Mouse (Mus musculus): Measurements from ENCODE around the gene Tatdn3. TPM values are rescaled to one million over a fixed set of nuclear protein-coding genes. Genes with fewer than 3 reads are reported as not detected.

The Tatdn3 gene
- polyA plus RNA-seq, 1 experiment from 2014 or later: 6.7 TPM

GRCm38 (mm10) chr1:191096871-191097681 is 34.3 kb upstream of the Tatdn3 start:
- peaks cover 61% of the 10 kb centered on the region for H3K27me3 ChIP-seq
- peak overlapping the region; percentile 67 for H3K4me2 ChIP-seq
- 0 out of 2 replicates have a peak, but pooled peaks have one; percentile 26 for ATAC-seq (ENCODE audit: insufficient read depth)
- H3K9me3 ChIP-seq (replicated peaks): no peaks in the 10 kb centered on the region
- H3K36me3 ChIP-seq (replicated peaks): no peaks in the 10 kb centered on the region
- H3K4me3 ChIP-seq (replicated peaks): no peak overlapping the region
- peaks cover 17% of the 10 kb centered on the region; the same call in 1 of the 2 replicates for H3K4me1 ChIP-seq (replicated peaks)
- WGBS (ENCODE audit: insufficient replicate concordance): 32% methylated on average over 14 of the region's 14 CpGs
- no peak overlapping the region for H3K27ac ChIP-seq (replicated peaks)
- no peak overlapping the region for H3K9ac ChIP-seq

GRCm38 (mm10) chr1:191095019-191095418 is 32.3 kb upstream of the Tatdn3 start:
- Histone ChIP-seq H3K4me1 (replicated peaks) (peaks cover 17% of the 10 kb centered on the region; the same call in 1 of the 2 replicates), H3K36me3 (replicated peaks) (no peaks in the 10 kb centered on the region), H3K27me3 (peaks cover 52% of the 10 kb centered on the region), H3K9ac (no peak overlapping the region), H3K27ac (replicated peaks) (no peak overlapping the region), H3K4me3 (replicated peaks) (no peak overlapping the region), H3K9me3 (replicated peaks) (no peaks in the 10 kb centered on the region), H3K4me2 (no peak overlapping the region)
- 57% methylated on average over 9 of the region's 9 CpGs for whole genome bisulfite sequencing (ENCODE audit: insufficient replicate concordance)
- no peak for ATAC-seq (ENCODE audit: insufficient read depth)

GRCm38 (mm10) chr1:191093578-191093977 is 30.8 kb upstream of the Tatdn3 start:
- Histone ChIP-seq H3K9me3 (replicated peaks) (no peaks in the 10 kb centered on the region), H3K27ac (replicated peaks) (no peak overlapping the region), H3K4me2 (no peak overlapping the region), H3K27me3 (peaks cover 38% of the 10 kb centered on the region), H3K4me1 (replicated peaks) (peaks cover 20% of the 10 kb centered on the region; the same call in 1 of the 2 replicates), H3K36me3 (replicated peaks) (no peaks in the 10 kb centered on the region), H3K4me3 (replicated peaks) (no peak overlapping the region), H3K9ac (no peak overlapping the region)
- ATAC-seq (ENCODE audit: insufficient read depth): no peak
- 47% methylated on average over 5 of the region's 5 CpGs for WGBS (ENCODE audit: insufficient replicate concordance)

GRCm38 (mm10) chr1:191092050-191092449 is 29.3 kb upstream of the Tatdn3 start:
- H3K9me3 ChIP-seq (replicated peaks): no peaks in the 10 kb centered on the region
- no peak overlapping the region for H3K27ac ChIP-seq (replicated peaks)
- no peak overlapping the region for H3K4me3 ChIP-seq (replicated peaks)
- H3K27me3 ChIP-seq: peaks cover 23% of the 10 kb centered on the region
- WGBS (ENCODE audit: insufficient replicate concordance): 66% methylated on average over 8 of the region's 8 CpGs
- no peaks in the 10 kb centered on the region for H3K36me3 ChIP-seq (replicated peaks)
- H3K9ac ChIP-seq: no peak overlapping the region
- ATAC-seq (ENCODE audit: insufficient read depth): no peak
- H3K4me2 ChIP-seq: no peak overlapping the region
- H3K4me1 ChIP-seq (replicated peaks): peaks cover 15% of the 10 kb centered on the region

- no peak for ATAC-seq (ENCODE audit: insufficient read depth)
- H3K9ac ChIP-seq: no peak overlapping the region
- H3K4me1 ChIP-seq (replicated peaks): peaks cover 21% of the 10 kb centered on the region
- H3K4me3 ChIP-seq (replicated peaks): no peak overlapping the region
- H3K36me3 ChIP-seq (replicated peaks): peaks cover 18% of the 10 kb centered on the region
- WGBS (ENCODE audit: insufficient replicate concordance): 23% methylated on average over 6 of the region's 6 CpGs
- H3K27me3 ChIP-seq: peaks cover 4% of the 10 kb centered on the region; the same call in 1 of the 2 replicates
- H3K9me3 ChIP-seq (replicated peaks): no peaks in the 10 kb centered on the region
- H3K27ac ChIP-seq (replicated peaks): no peak overlapping the region
- H3K4me2 ChIP-seq: no peak overlapping the region
Observed at GRCm38 (mm10) chr1:191089355-191089754, 26.6 kb upstream of the Tatdn3 start.

- peaks cover 27% of the 10 kb centered on the region for H3K4me1 ChIP-seq (replicated peaks)
- H3K27ac ChIP-seq (replicated peaks): no peak overlapping the region
- no peaks in the 10 kb centered on the region for H3K9me3 ChIP-seq (replicated peaks)
- H3K27me3 ChIP-seq: no peaks in the 10 kb centered on the region
- ATAC-seq (ENCODE audit: insufficient read depth): no peak
- H3K36me3 ChIP-seq (replicated peaks): peaks cover 31% of the 10 kb centered on the region
- H3K4me2 ChIP-seq: no peak overlapping the region
- 25% methylated on average over 5 of the region's 5 CpGs for WGBS (ENCODE audit: insufficient replicate concordance)
- H3K4me3 ChIP-seq (replicated peaks): no peak overlapping the region
- no peak overlapping the region for H3K9ac ChIP-seq
Observed at GRCm38 (mm10) chr1:191087955-191088354, 25.2 kb upstream of the Tatdn3 start.

- Histone ChIP-seq H3K4me2 (no peak overlapping the region), H3K27me3 (no peaks in the 10 kb centered on the region), H3K4me1 (replicated peaks) (peaks cover 27% of the 10 kb centered on the region), H3K9ac (no peak overlapping the region), H3K9me3 (replicated peaks) (no peaks in the 10 kb centered on the region), H3K36me3 (replicated peaks) (peaks cover 39% of the 10 kb centered on the region), H3K27ac (replicated peaks) (0 out of 2 replicates have a peak overlapping the region, but pooled peaks have one; percentile 14), H3K4me3 (replicated peaks) (no peak overlapping the region)
- 73% methylated on average over 8 of the region's 8 CpGs for WGBS (ENCODE audit: insufficient replicate concordance)
- no peak for ATAC-seq (ENCODE audit: insufficient read depth)
Observed at GRCm38 (mm10) chr1:191086960-191087359, 24.2 kb upstream of the Tatdn3 start.

GRCm38 (mm10) chr1:191086304-191086878 is 23.7 kb upstream of the Tatdn3 start:
- H3K36me3 ChIP-seq (replicated peaks): peaks cover 45% of the 10 kb centered on the region
- 0 out of 2 replicates have a peak overlapping the region, but pooled peaks have one; percentile 55 for H3K27ac ChIP-seq (replicated peaks)
- no peak overlapping the region for H3K9ac ChIP-seq
- no peak overlapping the region for H3K4me2 ChIP-seq
- H3K4me1 ChIP-seq (replicated peaks): peaks cover 27% of the 10 kb centered on the region
- no peaks in the 10 kb centered on the region for H3K9me3 ChIP-seq (replicated peaks)
- no peak overlapping the region for H3K4me3 ChIP-seq (replicated peaks)
- 67% methylated on average over 7 of the region's 7 CpGs for WGBS (ENCODE audit: insufficient replicate concordance)
- no peak for ATAC-seq (ENCODE audit: insufficient read depth)
- H3K27me3 ChIP-seq: no peaks in the 10 kb centered on the region

GRCm38 (mm10) chr1:191085597-191085996 is 22.9 kb upstream of the Tatdn3 start:
- Histone ChIP-seq H3K4me3 (replicated peaks) (no peak overlapping the region), H3K27ac (replicated peaks) (peak overlapping the region; percentile 55; the same call in 1 of the 2 replicates), H3K4me1 (replicated peaks) (peaks cover 27% of the 10 kb centered on the region), H3K27me3 (no peaks in the 10 kb centered on the region), H3K9ac (no peak overlapping the region), H3K9me3 (replicated peaks) (no peaks in the 10 kb centered on the region), H3K4me2 (no peak overlapping the region), H3K36me3 (replicated peaks) (peaks cover 51% of the 10 kb centered on the region)
- 52% methylated on average over 12 of the region's 12 CpGs for WGBS (ENCODE audit: insufficient replicate concordance)
- no peak; the same call in 1 of the 2 replicates for ATAC-seq (ENCODE audit: insufficient read depth)

GRCm38 (mm10) chr1:191084951-191085559 is 22.3 kb upstream of the Tatdn3 start:
- Histone ChIP-seq H3K4me3 (replicated peaks) (no peak overlapping the region), H3K9ac (no peak overlapping the region), H3K9me3 (replicated peaks) (no peaks in the 10 kb centered on the region), H3K36me3 (replicated peaks) (peaks cover 56% of the 10 kb centered on the region), H3K4me1 (replicated peaks) (peaks cover 27% of the 10 kb centered on the region), H3K4me2 (no peak overlapping the region), H3K27me3 (no peaks in the 10 kb centered on the region), H3K27ac (replicated peaks) (no peak overlapping the region)
- ATAC-seq (ENCODE audit: insufficient read depth): no peak
- 55% methylated on average over 5 of the region's 5 CpGs for WGBS (ENCODE audit: insufficient replicate concordance)

GRCm38 (mm10) chr1:191083230-191083629 is 20.5 kb upstream of the Tatdn3 start:
- 75% methylated on average over 8 of the region's 8 CpGs for WGBS (ENCODE audit: insufficient replicate concordance)
- no peak overlapping the region for H3K9ac ChIP-seq
- H3K36me3 ChIP-seq (replicated peaks): peaks cover 75% of the 10 kb centered on the region
- H3K9me3 ChIP-seq (replicated peaks): no peaks in the 10 kb centered on the region
- no peaks in the 10 kb centered on the region for H3K27me3 ChIP-seq
- H3K4me3 ChIP-seq (replicated peaks): no peak overlapping the region
- peak; percentile 47 for ATAC-seq (ENCODE audit: insufficient read depth)
- H3K4me1 ChIP-seq (replicated peaks): peaks cover 23% of the 10 kb centered on the region
- H3K27ac ChIP-seq (replicated peaks): no peak overlapping the region
- H3K4me2 ChIP-seq: no peak overlapping the region
